Mouse (Mus musculus) spleen, embryonic (tissue): ENCODE measurements around the gene Gm10985.

Source experiments
- CTCF ChIA-PET: fragments of 350-600 bp; sonication (Branson Sonifier 250); formaldehyde crosslinking; loops from one replicate; lab custom pipeline; 2022; lab: Charles Lee

The Gm10985 gene

GRCm38 (mm10) chr3:53844786-53845185 is at the start of gene Gm10985:
Gene Gm10985, plus strand, starts transcription at chr3:53845086.
- CTCF ChIA-PET = no interaction called here

GRCm38 (mm10) chr3:53796933-53797332 is 48.0 kb upstream of the Gm10985 start:
- CTCF ChIA-PET = no interaction called here

GRCm38 (mm10) chr3:53799671-53800070 is 45.2 kb upstream of the Gm10985 start:
- CTCF ChIA-PET = no interaction called here

GRCm38 (mm10) chr3:53813421-53813977 is 31.4 kb upstream of the Gm10985 start:
- CTCF ChIA-PET = no interaction called here

GRCm38 (mm10) chr3:53834238-53834637 is 10.6 kb upstream of the Gm10985 start:
- CTCF ChIA-PET = no interaction called here

GRCm38 (mm10) chr3:53846206-53846928 is 1.5 kb downstream of the Gm10985 start:
- CTCF ChIA-PET = no interaction called here

GRCm38 (mm10) chr3:53847726-53848125 is 2.8 kb downstream of the Gm10985 start:
- CTCF ChIA-PET = no interaction called here

- CTCF ChIA-PET = no interaction called here
Observed at GRCm38 (mm10) chr3:53848262-53848661, 3.4 kb downstream of the Gm10985 start.

GRCm38 (mm10) chr3:53854261-53854660 is 9.4 kb downstream of the Gm10985 start:
- CTCF ChIA-PET = no interaction called here

GRCm38 (mm10) chr3:53854831-53855230 is 9.9 kb downstream of the Gm10985 start:
- CTCF ChIA-PET = no interaction called here

- CTCF ChIA-PET = no interaction called here
Observed at GRCm38 (mm10) chr3:53863383-53864220, 18.7 kb downstream of the Gm10985 start, which contains the start of gene Ufm1. Gene Ufm1, minus strand, starts transcription at chr3:53863830.

- CTCF ChIA-PET = no interaction called here
Observed at GRCm38 (mm10) chr3:53868212-53868611, 23.3 kb downstream of the Gm10985 start.

- CTCF ChIA-PET = interaction anchor here (0.7 kb wide), 1 partner anchor 445 kb away, joined by 13 read pairs; no protein-coding TSS in a partner anchor
Observed at GRCm38 (mm10) chr3:53869263-53869662, 24.4 kb downstream of the Gm10985 start.

- CTCF ChIA-PET = no interaction called here
Observed at GRCm38 (mm10) chr3:53870482-53870881, 25.6 kb downstream of the Gm10985 start.

GRCm38 (mm10) chr3:53871596-53871995 is 26.7 kb downstream of the Gm10985 start:
- CTCF ChIA-PET = no interaction called here

- CTCF ChIA-PET = no interaction called here
Observed at GRCm38 (mm10) chr3:53890619-53891540, 46.0 kb downstream of the Gm10985 start.
